Mouse (Mus musculus): ENCODE data around the gene Pdia5.

Pdia5 gene

DNA sequence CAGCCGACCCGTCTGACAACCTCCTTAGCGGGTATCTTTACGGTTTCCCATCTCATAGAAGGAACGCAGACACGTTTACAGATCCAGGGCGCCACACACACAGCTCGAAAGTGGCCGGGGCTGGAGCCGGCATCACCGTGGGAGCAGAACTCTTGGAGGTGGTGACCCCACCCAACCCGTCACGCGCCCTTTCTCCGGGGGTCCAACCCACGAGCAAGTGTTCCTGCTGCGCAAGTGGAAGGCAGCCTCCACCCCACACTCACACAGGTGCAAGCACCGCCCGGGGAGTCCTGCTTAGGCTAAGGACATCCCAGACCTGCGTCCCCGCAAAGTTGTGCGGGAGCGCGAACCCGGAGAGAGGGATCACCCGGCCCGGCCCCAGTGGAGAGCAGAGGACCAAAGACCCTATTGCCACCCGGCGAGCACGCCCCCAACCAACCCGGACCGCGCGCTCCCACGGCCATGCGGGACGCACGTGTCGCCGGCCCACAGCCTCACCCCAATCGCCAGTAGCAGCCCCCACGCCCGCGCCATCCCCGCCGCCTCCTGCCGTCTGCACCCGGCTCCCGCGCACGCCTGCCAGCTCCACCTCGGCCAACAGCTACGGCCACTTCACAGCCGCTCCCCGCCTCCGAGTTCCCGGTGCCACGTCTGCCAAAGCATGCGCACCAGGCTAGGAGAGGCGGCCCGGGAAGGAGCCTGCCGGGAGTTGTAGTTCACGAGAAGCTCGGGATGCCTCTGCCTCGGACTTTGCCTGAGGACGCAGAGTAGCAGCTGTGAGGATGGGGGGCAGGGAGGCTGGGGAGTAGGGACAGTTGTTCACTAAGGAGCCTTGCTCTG, at the start of gene Pdia5:
Gene Pdia5, minus strand, starts transcription at position 643 of the 840 bp plus-strand sequence.
- DNase-seq, result peak; percentile 93

DNA sequence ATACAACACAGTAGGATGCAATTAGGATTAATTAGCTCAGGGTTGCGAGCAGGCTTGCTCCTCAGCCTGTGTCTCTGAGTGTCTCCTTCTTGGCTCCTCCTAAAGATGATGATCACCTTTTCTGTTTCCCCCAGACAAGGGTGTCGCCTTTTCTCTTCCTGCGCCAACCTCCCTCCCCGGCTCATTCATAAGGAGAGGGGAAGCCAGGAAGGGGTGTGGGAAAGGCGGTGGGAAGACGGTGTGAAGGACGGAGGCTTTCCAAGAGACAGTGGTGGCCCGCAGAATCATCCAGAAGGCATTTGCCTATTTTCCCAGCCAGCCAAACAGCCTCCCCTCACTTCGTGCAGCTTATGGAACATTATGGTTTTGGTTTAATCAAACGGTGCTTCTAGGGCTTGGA, 48.4 kb upstream of the Pdia5 start:
- DNase-seq, result no peak

DNA sequence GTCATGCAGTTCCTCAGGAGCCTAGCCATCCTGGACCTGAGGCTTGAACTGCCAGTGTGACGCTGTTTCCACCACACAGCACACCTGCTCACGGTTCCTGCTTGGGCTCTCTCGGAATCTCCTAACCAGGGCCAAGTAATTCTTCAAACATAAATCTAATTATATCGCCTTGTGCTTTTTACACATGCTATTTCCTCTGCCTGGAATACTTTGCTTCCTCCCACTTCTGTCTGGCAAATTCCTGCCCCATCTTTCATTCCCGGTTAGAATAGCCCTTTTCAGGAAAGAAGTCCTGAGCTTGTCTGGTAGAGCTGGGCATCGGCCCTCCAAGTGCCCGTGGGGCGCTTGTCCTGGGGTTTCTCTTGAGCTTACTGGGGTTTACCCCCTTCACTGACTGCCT, 47.0 kb upstream of the Pdia5 start:
- no peak for DNase-seq

DNA sequence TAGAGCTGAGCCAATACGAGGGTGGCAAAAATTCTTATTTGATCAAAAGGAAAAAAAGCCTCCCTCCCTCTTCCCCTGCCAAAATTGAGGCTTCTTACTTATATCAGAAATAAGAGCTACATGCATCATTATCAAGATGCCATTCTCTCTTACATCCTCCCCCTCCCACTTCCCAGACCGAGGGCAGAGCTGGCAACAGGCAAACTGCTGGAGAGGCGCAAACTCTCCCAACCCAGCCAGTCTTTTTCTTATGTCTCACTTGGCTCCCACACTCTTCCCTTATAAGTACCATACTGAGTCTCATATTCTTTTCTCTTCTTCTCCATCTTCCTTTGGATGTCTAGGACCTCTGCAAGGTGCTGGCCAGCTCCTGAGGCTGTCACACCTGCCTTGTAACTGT, 44.0 kb upstream of the Pdia5 start:
- DNase-seq, result no peak

DNA sequence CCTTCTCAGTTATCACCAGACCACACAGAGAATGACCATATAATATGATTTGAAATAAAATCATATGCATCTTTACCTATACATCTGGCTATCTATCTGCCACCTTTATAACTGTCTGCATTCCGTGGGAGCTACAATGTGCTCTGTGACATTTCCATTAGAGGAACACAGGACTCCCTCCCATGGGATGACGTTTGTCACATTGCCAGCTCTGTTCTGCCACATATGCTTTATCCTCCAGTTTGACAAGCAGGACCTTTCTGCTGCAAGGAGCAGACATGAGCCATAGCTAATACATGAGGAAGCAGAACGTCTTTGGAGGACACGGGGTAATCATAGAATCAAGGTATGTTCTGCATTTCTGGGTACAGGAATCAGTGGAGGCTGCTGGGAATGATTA, 33.5 kb upstream of the Pdia5 start:
- no peak for DNase-seq

DNA sequence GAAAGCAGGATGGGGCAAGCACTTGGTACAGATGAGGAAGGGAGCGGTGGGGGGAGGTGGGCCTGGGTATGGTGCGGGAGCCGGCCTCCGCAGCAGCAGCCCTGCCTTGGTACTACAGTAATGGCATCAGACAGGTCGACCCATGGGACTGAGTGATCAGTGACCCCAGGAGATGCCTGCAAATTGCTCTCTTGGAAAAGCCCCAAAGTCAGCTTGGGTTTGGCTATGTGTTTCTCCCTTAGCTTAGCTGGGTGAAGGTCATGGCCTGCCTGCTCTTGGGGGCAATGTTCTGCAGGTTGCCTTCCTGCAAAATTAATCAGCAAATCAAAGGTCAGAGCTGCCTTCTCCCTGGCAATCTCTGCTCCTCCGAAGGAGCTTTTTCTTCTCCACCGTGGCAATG, 28.6 kb upstream of the Pdia5 start:
- no peak for DNase-seq

DNA sequence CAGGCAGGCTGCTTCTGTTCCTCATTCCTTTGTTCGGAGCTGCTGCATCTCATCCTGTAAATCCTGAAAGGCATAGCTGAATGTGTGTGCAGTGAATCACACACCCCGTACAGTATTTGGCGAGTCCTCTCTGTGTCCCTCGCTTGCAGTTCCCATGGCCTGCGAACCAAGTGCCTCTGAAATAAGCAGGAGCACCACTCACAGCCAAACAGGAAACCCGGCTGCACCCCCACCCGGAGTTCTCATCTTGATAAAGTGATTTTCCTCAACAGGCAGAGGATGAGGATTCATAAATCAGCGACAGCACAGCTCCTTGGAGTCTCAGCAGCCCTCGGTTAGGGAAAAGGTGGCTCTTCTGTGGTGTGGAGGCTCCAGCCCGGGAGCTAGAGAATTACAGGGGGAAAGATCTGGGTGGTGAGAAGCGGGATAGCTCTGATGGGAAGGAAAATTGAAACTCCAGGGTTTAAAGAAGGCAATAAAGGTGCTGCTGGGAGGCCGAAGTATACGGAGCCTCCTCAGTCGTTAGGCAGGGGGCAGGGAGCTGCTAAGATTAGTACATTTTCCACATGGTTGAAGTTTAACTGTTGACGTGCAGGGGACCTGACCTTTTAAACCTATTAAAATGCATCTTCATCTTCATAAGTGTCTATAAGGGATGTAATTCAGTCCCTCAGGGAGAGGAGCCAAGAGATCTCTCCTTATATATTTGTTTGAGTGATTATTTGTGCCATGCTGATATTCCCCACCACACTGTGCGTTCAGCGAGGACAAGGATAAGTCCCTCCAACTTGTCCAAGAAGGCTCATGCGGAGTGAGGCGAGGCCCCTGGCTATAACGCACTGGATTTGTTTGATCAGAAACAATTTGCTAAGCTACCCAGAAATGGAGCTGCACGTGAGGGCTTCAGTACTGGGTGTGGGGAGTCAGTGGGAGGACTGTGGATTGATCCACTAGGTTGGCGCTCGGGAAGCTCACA, 27.6 kb upstream of the Pdia5 start:
- no peak for DNase-seq

DNA sequence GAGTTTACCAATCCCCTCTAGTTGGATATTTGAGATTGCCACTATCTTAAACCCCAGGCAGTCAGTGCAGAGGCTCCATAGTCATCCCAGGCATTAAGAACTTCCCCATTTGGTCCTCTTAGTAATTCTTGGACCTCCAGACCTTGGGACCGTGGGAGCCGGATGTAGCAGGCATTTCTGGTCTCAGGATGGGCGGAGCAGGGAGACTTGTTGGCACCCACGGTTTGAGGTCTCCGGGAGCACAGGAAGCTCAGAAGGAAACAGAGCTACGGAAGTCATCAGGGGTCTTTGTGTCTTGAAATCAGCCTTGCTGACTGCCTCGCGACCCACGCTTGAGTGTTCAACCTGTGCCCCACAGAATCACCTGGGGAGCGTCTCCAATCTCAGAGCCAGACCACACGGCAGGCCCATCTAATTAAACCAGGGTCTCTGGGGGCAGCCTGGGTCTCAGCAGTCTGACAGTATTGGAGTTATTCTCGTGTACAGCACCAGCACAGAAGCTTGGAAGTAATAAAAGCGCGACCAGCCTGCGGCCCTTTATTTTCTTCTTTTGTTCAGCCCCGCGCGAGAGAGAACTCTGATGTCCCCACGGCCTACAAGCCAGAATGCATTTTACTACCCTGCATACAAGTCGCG, 25.4 kb upstream of the Pdia5 start:
- DNase-seq, result no peak

DNA sequence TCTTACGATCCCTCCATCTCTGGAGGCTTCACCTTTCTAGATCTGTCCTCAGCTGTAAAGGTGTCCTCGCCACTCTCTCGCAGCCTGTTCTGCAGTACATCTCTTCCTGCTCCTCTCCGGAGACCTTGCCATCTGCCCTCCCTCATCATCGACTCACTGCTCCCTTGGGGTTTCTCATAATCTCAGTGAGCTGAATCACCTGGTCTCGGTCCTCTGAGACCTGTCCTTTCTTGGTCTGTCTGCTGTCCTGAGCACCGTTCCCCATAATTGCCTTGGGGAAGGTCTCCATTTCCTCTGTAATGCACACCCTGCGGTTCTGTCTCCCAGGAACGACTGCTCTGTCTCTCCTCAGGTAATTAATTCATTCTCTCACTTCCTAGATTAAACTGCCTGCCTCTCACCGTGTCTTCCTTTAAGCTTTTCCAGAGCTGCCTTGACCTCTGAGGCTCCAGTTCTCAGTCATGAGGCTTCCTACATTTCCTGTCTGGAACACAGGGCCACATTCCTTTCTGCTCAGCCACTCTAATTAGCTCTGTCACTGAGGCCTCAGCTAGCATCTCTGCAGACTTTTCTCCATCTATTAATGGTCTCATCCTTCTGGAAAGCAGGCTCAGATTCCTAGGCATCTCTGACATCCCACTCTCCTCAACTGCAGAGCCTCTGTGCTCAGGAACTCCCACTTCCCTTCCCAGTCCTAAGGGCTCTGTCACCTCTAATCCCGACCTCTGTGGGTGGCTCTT, 18.8 kb upstream of the Pdia5 start:
- DNase-seq, result no peak

DNA sequence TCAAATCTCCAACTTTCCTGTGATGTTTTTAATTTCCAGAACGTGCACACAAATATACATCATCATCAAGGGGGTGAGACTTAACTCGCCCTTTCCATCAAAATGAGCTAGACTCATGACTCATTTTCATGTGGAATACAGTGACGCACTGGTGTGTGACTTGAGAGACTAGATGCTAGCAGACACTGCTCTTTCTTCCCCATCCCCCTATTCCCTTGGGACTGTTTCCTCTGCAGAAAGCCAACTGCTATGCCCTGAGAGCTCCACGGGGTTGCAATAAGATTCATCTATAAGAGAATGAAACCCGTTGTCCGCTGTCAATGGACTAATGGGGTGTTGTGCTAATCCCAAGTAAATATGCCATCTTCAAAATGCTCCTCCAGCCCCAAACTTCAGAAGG, 17.9 kb upstream of the Pdia5 start:
- DNase-seq, result no peak

DNA sequence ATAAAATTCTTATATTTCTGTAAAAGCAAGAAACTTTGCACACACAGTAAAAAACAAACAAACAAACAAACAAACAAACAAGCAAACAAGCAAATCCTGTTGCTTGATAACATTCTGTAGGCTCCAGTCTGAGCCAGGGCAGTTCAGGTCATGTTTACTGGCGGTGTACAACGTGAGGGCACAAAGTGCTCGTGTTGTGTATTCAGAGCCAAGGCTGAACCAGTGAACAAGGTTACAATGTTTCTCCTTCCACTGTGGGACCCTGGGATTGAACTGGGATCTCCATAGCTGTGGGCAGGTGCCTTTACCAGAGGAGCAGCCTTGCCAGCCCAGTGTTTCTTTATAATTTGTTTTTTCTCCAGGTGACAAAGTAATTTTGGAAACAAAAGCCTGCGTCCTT, 15.1 kb upstream of the Pdia5 start:
- DNase-seq, result no peak

DNA sequence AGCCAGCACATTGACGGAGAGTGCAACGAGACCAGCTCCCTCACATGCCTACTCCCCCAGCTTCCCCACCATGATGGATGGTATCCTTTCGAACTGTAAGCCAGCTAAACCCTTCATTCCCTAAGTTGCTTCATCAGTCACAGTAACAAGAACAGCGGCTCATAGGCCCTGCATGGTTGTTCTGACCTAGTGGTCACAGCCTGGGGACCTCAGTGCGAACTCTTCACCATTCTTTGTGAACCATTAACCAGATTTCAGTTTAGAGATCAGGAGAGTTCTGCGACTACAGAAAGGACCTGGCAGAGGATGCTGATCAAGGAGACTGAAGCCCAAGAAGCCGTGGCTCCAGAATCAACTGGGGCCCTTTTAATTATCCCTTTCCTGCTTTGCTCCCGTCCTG, 13.6 kb upstream of the Pdia5 start:
- DNase-seq, result no peak

DNA sequence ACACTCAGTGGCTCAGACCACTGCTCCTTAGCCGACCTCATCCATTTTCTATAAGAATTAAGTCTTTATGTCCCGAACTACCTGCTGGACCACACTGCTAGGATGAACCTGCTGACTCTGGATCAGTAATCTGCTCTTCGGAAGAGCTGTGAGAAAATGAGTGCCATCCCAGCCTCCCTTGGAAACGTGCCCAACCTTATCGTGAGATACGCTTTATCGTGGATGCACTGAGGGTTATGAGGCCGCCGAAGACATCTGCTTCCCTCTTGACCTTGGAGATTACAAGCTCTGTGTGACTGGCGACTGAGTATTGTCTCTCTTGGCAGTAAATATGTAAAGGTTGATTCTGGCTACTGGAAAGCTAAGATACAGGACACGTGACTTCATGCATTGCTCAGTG, 11.8 kb upstream of the Pdia5 start:
- DNase-seq, result no peak

DNA sequence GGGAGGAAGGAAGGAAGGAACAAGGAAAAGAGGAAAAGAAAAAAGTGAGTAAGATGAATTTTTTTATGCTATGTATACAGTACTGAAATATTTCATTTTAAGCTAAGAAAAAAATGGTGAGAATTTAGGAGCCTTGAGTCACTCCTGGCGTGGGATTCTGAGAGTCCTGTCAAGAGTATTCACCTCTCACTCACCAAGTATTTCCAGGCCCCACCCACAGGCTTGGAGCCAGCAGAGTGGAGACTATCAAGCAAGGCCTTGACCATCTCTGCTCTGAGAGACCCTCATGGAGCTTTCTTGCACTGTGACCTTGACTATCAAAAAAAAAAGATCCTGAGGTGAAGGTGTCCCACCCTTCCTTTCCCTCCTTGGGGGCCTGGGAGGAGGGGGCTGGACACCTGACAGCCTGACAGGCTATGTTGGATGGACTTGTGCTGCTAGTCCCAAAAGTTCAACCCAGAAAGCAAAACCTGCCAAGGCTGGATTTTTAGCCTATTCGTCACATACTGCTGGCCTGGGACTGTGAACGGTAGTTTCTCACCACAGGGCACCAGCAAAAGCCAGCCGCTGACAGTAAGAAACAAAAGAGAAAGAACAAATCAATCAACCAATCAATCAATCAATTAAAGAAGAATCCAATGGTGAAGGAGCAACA, 10.6 kb upstream of the Pdia5 start:
- DNase-seq, result no peak

DNA sequence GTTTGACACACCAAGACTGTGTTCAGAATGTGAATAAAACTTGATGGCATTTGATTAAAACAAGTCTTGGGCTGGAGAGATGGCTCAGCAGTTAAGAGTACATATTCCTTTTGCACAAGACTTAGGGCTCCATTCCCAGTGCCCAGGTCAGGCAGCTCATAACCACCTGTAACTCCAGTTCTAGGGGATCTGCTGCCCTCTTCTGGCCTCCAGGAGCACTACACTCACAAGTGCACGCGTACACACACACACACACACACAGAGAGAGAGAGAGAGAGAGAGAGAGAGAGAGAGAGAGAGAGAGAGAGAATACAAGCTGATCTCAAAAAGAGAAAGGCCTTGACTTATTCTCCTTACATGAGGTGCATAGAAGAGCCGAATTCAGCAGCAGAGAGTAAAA, 9.7 kb upstream of the Pdia5 start:
- DNase-seq, result no peak

DNA sequence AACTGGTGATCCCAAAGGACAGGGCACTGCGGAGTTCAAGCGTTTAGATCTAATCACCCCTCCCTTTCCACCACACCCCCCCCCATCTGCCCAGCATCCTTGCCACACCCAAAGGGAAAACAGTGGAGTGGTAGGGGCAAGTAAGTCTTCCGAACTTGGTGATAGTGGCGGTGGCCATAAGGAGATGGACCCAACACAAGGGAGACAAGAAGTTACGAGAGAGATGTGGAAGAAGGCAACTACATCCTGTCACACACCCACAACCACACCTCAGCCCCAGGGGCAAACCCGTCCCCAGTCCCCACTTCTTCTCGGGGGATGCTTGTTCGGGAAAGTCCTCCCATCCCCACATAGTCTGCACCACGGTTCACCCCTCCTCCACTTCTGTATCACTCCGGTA, 880 bp downstream of the Pdia5 start:
- no peak for DNase-seq

DNA sequence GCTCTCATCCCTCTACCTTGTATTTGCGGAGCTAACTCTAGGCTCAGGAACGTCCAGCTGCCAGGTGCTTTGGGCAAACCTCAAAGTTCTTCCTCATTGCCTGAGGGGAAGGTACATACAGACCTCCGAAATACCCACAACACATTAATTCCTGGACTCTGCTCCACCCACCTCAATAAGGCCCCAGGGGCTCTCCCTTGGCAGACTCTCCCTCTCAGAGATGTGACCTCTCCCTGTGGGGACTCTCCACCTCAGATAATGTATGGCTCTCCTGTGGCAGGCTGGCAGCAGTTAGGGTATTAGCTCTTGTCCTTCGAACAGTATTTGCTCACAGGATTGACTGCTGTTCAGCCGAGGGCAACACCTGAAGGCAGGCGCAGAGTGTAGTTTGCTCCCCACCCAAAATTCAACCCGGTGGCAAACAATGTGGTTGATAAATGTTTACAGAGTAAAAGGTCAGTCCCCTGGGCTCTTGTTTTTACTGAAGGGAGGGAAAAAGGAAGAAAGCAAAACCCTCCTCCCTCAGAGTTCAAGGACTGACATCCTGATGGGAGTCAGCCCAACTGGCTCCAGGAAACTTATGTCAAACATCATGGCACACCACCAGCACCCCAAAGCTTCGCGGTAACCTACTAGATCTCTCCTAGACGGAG, 1.5 kb downstream of the Pdia5 start:
- DNase-seq, result no peak

DNA sequence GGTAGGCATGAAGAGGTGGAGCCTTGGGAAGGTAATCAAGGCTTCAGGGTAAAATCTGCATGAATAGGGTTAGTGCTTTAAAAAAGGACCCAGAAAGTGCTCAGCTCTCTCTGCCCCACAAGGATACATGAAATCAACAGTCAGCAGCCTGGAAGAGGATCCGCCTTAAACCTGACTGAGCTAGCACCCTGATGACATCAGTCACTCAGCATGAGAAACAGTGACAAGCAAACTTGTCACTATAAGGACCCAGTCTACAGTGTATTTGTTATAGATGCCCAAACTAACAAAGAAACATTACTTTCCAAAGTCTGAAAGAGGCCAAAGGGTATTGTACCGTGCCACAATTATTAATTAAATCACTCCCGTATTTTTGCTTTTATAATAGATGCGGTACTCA, 2.9 kb downstream of the Pdia5 start:
- no peak for DNase-seq

DNA sequence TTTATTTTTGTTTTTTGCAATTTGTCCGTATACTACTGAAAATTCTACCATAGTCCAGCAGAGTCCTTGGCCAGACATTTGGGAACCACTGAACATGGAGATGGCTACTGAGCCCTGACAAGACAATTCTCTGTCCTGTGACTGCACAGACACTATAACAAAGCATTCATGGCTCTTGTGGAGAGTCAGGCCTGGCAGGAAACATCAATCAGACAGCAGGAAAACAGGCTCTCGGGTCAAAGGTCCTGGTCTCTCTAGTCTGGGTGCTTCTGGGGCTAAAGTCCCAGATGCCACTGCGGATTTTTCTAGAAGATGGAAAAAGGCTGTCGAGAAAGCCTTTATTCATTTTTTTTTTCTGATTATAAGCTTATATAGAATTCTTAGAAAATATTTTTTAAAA, 3.6 kb downstream of the Pdia5 start:
- no peak for DNase-seq

DNA sequence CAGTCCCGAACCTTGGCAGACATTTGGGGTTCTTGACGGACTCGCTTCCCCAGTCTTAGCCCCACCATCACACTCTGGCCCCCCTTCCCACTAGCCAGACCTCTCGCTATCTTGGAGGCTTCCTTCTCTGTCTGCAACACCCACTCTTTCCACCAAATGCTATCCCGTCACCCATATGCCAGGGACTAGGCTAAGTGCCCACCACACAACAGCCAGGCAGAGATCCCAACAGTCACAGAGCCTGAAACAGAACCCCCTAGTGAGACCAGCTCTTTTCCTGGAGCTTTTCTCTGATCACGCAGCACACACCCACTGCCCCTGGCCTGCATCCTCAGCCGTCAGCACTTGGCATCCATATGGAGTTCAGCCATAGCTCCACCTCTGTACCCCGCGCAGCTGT, 5.0 kb downstream of the Pdia5 start:
- no peak for DNase-seq

DNA sequence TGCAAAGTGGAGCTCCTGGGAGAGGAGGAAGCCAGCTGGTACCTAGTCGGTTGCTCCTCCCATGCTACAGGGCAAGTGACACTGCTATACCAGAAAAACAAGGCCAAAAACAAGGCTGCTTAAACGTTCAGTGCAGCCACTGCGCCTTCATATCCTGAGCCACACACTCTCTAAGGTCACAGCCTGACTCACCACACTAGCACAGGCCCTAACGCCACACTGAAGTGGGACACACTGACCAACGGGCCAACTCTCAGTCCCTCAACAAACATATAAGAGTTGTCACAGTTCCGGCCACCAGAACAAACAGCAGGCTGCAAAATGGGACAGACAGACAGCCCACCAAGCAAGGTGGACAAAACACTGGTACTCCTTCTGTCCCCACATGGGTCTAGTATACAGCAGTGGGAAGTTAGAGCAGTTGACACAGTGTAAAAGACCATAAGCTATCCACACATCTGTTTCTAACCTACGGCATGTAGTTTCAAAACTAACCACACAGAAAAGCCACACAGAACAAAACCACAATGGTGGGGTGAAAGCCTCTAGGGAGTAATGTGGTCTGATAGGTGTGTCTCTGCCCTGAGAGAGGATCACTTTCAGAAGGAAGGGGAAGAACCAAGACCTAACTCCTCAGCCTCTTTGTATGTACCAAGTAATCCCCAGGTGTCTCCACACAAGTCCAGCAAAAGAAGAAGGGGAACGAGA, 6.0 kb downstream of the Pdia5 start:
- DNase-seq, result no peak

Measured in right cerebral cortex, adult 18-20 months (tissue).